In genomic region chr9:106199535-106200272, GRCm38 (mm10) we compare ENCODE assay signal across 8 mouse cellular contexts. TPM values are rescaled to one million over a fixed set of nuclear protein-coding genes. Genes with fewer than 3 reads are reported as not detected.
DNase-seq lines count a peak whose midpoint lies in the region; ATAC-seq and TF ChIP-seq lines count a peak whose summit lies in the region.

Gene Ppm1m, minus strand, starts transcription at chr9:106199746.

- TF ChIP-seq EP300 in CH12.LX (IDR thresholded peaks at IDR 0.05; ENCODE audit: low read length), result peak; percentile 100

- WGBS in hindbrain, embryonic 13.5 days, result 38% methylated on average over 18 of the region's 18 CpGs
- WGBS in liver, embryonic 15.5 days (ENCODE audit: insufficient replicate concordance), result 33% methylated on average over 18 of the region's 18 CpGs

- H3K79me2 ChIP-seq in CH12.LX (replicated peaks; ENCODE audit: control insufficient read depth, extremely low read depth, insufficient read depth, poor library complexity, severe bottlenecking), result peaks cover 19% of the 10 kb centered on the region

- H3K27me3 ChIP-seq in CH12.LX (replicated peaks), result no peaks in the 10 kb centered on the region
- H3K27me3 ChIP-seq in hindbrain, embryonic 13.5 days, result peaks cover 19% of the 10 kb centered on the region; the same call in 1 of the 2 replicates
- peaks cover 15% of the 10 kb centered on the region; the same call in 1 of the 2 replicates for H3K27me3 ChIP-seq in liver, embryonic 15.5 days

- dilution Hi-C loops in CH12.LX (cut with MboI; ENCODE audit: extremely low pct_ligation_motif_present, extremely low pct_unique_long_range_greater_than_20kb, low sequenced_read_pairs), result no loop called here

- TF ChIP-seq CTCF in CH12.LX (conservative IDR thresholded peaks at IDR 0.05 in 1 of 2, IDR thresholded peaks at IDR 0.05 in 1 of 2; ENCODE audit: low read depth in 2 of 2, low read length in 2 of 2), result no peak

- TF ChIP-seq RAD21 in CH12.LX (IDR thresholded peaks at IDR 0.05; ENCODE audit: low read depth, low read length), result no peak; the same call in 1 of the 2 replicates

- 0 out of 2 replicates have a peak, but pooled peaks have one; percentile 6 for ATAC-seq in erythroid progenitor cell, adult 5-6 weeks (replicated peaks; ENCODE audit: low FRiP score, poor library complexity, severe bottlenecking)
- ATAC-seq in hindbrain, embryonic 13.5 days (ENCODE audit: low FRiP score), result no peak
- ATAC-seq in liver, embryonic 15.5 days (ENCODE audit: insufficient read depth), result 0 out of 2 replicates have a peak, but pooled peaks have one; percentile 9

- H3K36me3 ChIP-seq in CH12.LX (replicated peaks in 1 of 2; ENCODE audit: control insufficient read depth in 1 of 2, insufficient read depth in 1 of 2, low read length in 1 of 2), result peaks cover 21 to 37% of the 10 kb centered on the region in 2 experiments
- H3K36me3 ChIP-seq in hindbrain, embryonic 13.5 days, result no peaks in the 10 kb centered on the region
- peaks cover 8% of the 10 kb centered on the region; the same call in 1 of the 2 replicates for H3K36me3 ChIP-seq in liver, embryonic 15.5 days (replicated peaks)

- H3K4me2 ChIP-seq in CH12.LX (ENCODE audit: insufficient read depth, low read depth, poor library complexity, severe bottlenecking), result peak within 1 kb of the TSS; percentile 89
- peak within 1 kb of the TSS; percentile 70 for H3K4me2 ChIP-seq in hindbrain, embryonic 13.5 days
- peak within 1 kb of the TSS; percentile 85 for H3K4me2 ChIP-seq in liver, embryonic 15.5 days

- H3K9me3 ChIP-seq in CH12.LX (replicated peaks; ENCODE audit: low read length), result no peaks in the 10 kb centered on the region
- H3K9me3 ChIP-seq in hindbrain, embryonic 13.5 days, result no peaks in the 10 kb centered on the region
- no peaks in the 10 kb centered on the region for H3K9me3 ChIP-seq in liver, embryonic 15.5 days (replicated peaks)

- H3K27ac ChIP-seq in CH12.LX (ENCODE audit: insufficient read depth, low read depth), result peak within 1 kb of the TSS; percentile 85
- H3K27ac ChIP-seq in hindbrain, embryonic 13.5 days, result 0 out of 2 replicates have a peak within 1 kb of the TSS, but pooled peaks have one; percentile 4
- peak within 1 kb of the TSS; percentile 38 for H3K27ac ChIP-seq in liver, embryonic 15.5 days (replicated peaks)

- H3K4me3 ChIP-seq in CH12.LX (replicated peaks in 1 of 3; ENCODE audit: low read depth in 2 of 3, low read length in 2 of 3, poor library complexity in 1 of 3), result peak within 1 kb of the TSS; percentile 71 to 86 (median 72)
- peak within 1 kb of the TSS; percentile 52 for H3K4me3 ChIP-seq in hindbrain, embryonic 13.5 days
- H3K4me3 ChIP-seq in liver, embryonic 15.5 days (replicated peaks), result peak within 1 kb of the TSS; percentile 67

- in situ Hi-C loops in CH12.LX (cut with MboI; ENCODE audit: low pct_ligation_motif_present, low pct_unique_long_range_greater_than_20kb, low sequenced_read_pairs), result no loop called here

- TF ChIP-seq POLR2A in CH12.LX (IDR thresholded peaks at IDR 0.05; ENCODE audit: low read depth, low read length), result no peak; the same call in 1 of the 2 replicates

- H3K4me1 ChIP-seq in CH12.LX (ENCODE audit: control insufficient read depth in 1 of 2, insufficient read depth in 2 of 2), result peaks cover 30 to 74% of the 10 kb centered on the region in 2 experiments
- peaks cover 49% of the 10 kb centered on the region for H3K4me1 ChIP-seq in hindbrain, embryonic 13.5 days (replicated peaks)
- H3K4me1 ChIP-seq in liver, embryonic 15.5 days (replicated peaks), result peaks cover 52% of the 10 kb centered on the region

- peak; percentile 43 for DNase-seq in cerebellum, adult 9-10 months
- DNase-seq in cerebellum, postnatal 25 days, result no peak
- DNase-seq in CH12.LX (ENCODE audit: extremely low read depth), result peak; percentile 94
- DNase-seq in right cerebral cortex, adult 18-20 months, result no peak
- DNase-seq in ovary, adult 18-20 months (ENCODE audit: low spot score), result no peak

- H3K9ac ChIP-seq in CH12.LX (ENCODE audit: insufficient read depth, low read depth), result peak within 1 kb of the TSS; percentile 83
- H3K9ac ChIP-seq in hindbrain, embryonic 13.5 days, result peak within 1 kb of the TSS; percentile 78
- H3K9ac ChIP-seq in liver, embryonic 15.5 days, result peak within 1 kb of the TSS; percentile 65

TF ChIP-seq in CH12.LX, 34 proteins besides CTCF, POLR2A, EP300 and RAD21:
- TF ChIP-seq BHLHE40 (IDR thresholded peaks at IDR 0.05; ENCODE audit: low read depth, low read length) (peak; percentile 76), ZMIZ1 (IDR thresholded peaks at IDR 0.05; ENCODE audit: low read depth, low read length) (0 out of 2 replicates have a peak, but pooled peaks have one; percentile 4), NELFE (IDR thresholded peaks at IDR 0.05; ENCODE audit: low read depth, low read length) (peak; percentile 36; the same call in 1 of the 2 replicates), NRF1 (IDR thresholded peaks at IDR 0.05; ENCODE audit: low read depth, low read length) (peak; percentile 55; the same call in 1 of the 2 replicates), ZKSCAN1 (IDR thresholded peaks at IDR 0.05; ENCODE audit: borderline replicate concordance, low read depth, low read length) (no peak), MEF2A (IDR thresholded peaks at IDR 0.05; ENCODE audit: borderline replicate concordance, low read depth, low read length) (peak; percentile 90), CHD2 (IDR thresholded peaks at IDR 0.05; ENCODE audit: low read length) (peak; percentile 93), USF2 (conservative IDR thresholded peaks at IDR 0.05; ENCODE audit: low read depth, low read length) (no peak), MXI1 (IDR thresholded peaks at IDR 0.05; ENCODE audit: low read depth, low read length) (no peak), TCF12 (IDR thresholded peaks at IDR 0.05; ENCODE audit: low read depth, low read length) (peak; percentile 92), JUND (conservative IDR thresholded peaks at IDR 0.05; ENCODE audit: low read depth, low read length) (peak; percentile 94), KAT2A (IDR thresholded peaks at IDR 0.05; ENCODE audit: insufficient replicate concordance, low read length) (0 out of 2 replicates have a peak, but pooled peaks have one; percentile 46), MAZ (IDR thresholded peaks at IDR 0.05; ENCODE audit: low read depth, low read length) (peak; percentile 80), MAX (IDR thresholded peaks at IDR 0.05; ENCODE audit: low read length) (no peak), SMC3 (IDR thresholded peaks at IDR 0.05; ENCODE audit: low read depth, low read length) (0 out of 2 replicates have a peak, but pooled peaks have one; percentile 4), POLR2AphosphoS2 (IDR thresholded peaks at IDR 0.05; ENCODE audit: low read depth, low read length) (no peak), SIN3A (IDR thresholded peaks at IDR 0.05; ENCODE audit: low read length) (peak; percentile 71), HCFC1 (IDR thresholded peaks at IDR 0.05; ENCODE audit: low read depth, low read length) (peak; percentile 57), ZC3H11A (IDR thresholded peaks at IDR 0.05; ENCODE audit: low read depth, low read length) (no peak), CHD1 (IDR thresholded peaks at IDR 0.05; ENCODE audit: low read depth, low read length) (peak; percentile 43; the same call in 1 of the 2 replicates), UBTF (IDR thresholded peaks at IDR 0.05; ENCODE audit: low read depth, low read length) (0 out of 2 replicates have a peak, but pooled peaks have one; percentile 55), ELF1 (IDR thresholded peaks at IDR 0.05; ENCODE audit: low read depth, low read length) (no peak; the same call in 1 of the 2 replicates), E2F4 (IDR thresholded peaks at IDR 0.05; ENCODE audit: insufficient replicate concordance, low read depth, low read length) (no peak), USF1 (IDR thresholded peaks at IDR 0.05; ENCODE audit: low read depth, low read length) (no peak), MYC (IDR thresholded peaks at IDR 0.05; ENCODE audit: low read depth, low read length) (0 out of 2 replicates have a peak, but pooled peaks have one; percentile 32), TBP (conservative IDR thresholded peaks at IDR 0.05; ENCODE audit: low read depth, low read length) (0 out of 2 replicates have a peak, but pooled peaks have one; percentile 54), RCOR1 (conservative IDR thresholded peaks at IDR 0.05; ENCODE audit: low read depth, low read length) (peak; percentile 97), PAX5 (IDR thresholded peaks at IDR 0.05; ENCODE audit: low read length) (no peak), IRF4 (IDR thresholded peaks at IDR 0.05; ENCODE audit: low read depth, low read length) (peak; percentile 99), ETS1 (conservative IDR thresholded peaks at IDR 0.05; ENCODE audit: low read depth, low read length) (peak; percentile 91), JUN (IDR thresholded peaks at IDR 0.05; ENCODE audit: insufficient read depth, low read depth, low read length) (peak; percentile 93), ZNF384 (IDR thresholded peaks at IDR 0.05; ENCODE audit: low read depth, low read length) (no peak), MAFK (IDR thresholded peaks at IDR 0.05; ENCODE audit: insufficient replicate concordance, low read length) (peak; percentile 73), GABPA (IDR thresholded peaks at IDR 0.05; ENCODE audit: insufficient replicate concordance, low read depth, low read length) (no peak)

RNA-seq across cellular contexts. Expression of gene Ppm1m, which starts in this region (rescaled TPM):
- total RNA-seq in CH12.LX (2012; rRNA removed) (86.0 and 103 TPM in 2 replicates), CH12.LX (2014; rRNA removed) (54.7 and 60.1 TPM in 2 replicates)
- 99.8 and 111 TPM in 2 replicates for polyA plus RNA-seq in CH12.LX (2012; ENCODE audit: insufficient read length, low read depth)
- total RNA-seq in erythroid progenitor cell, adult 5-6 weeks (2015; ENCODE audit: low replicate concordance), result 9.4 and 25.6 TPM in 2 replicates
- 6.1 and 10.3 TPM in 2 replicates for total RNA-seq in erythroid progenitor cell, adult 5-6 weeks (2017; ENCODE audit: low replicate concordance)
- 16.6 and 19.0 TPM in 2 replicates for polyA plus RNA-seq in hindbrain, embryonic 13.5 days (2015; fragmentation: Nextera tagmentation; extraction: Ambion mirVana)
- 11.7 and 13.6 TPM in 2 replicates for polyA plus RNA-seq in liver, embryonic 15.5 days (2015; fragmentation: Nextera tagmentation; extraction: Ambion mirVana)

Comparison
In these comparisons a context has a peak if more than half of its experiments do, and no peak if none do; other contexts are left out.
1. DNase-seq: peak in cerebellum, adult 9-10 months (single experiment) and CH12.LX (single experiment); none in cerebellum, postnatal 25 days (0 of 2), right cerebral cortex, adult 18-20 months (single experiment) and ovary, adult 18-20 months (single experiment).
2. H3K27ac ChIP-seq: peak in every context shown above with its lines; median percentile 85 in CH12.LX; 38 in liver, embryonic 15.5 days; 4 in hindbrain, embryonic 13.5 days.
3. Peak in every context shown above with its lines, with median percentiles within 50 percentile points of each other: H3K4me2 ChIP-seq, H3K4me3 ChIP-seq and H3K9ac ChIP-seq.